Mouse (Mus musculus): Measurements from ENCODE around the gene Vmn2r36.
"Not testable (repeated sequence)": the region's sequence is repeated elsewhere in the genome, so short reads cannot be mapped to it uniquely, and the experiment has no call there.

Vmn2r36 gene

DNA sequence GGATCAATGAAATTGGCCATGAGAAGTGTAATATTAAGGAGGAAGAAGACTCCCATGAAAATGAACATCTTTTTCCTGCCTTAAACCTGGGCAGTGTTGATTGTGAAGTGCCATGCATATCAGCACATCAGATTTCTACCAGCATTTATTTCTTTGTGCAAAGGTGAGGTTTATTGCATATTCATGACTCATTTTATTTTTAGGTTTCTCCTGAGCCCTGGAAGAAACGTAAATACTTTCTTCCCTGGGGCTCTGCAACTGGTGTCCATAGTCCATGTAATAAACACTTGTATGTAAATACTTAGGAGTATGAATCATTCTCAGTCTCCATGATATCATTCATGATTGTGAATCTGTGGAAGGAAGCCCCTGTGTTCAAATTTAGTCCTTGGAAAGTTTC lies at the start of gene Vmn2r36:
Gene Vmn2r36 (minus strand): TSS at position 101 of the 400 bp plus-strand sequence.
- TF ChIP-seq GATA4 (IDR thresholded peaks at IDR 0.05; ENCODE audit: insufficient replicate concordance, low read length), result not testable (repeated sequence)
